In genomic region chr6:112972127-112972526, GRCm38 (mm10) we compare ENCODE assay signal across 10 mouse cellular contexts. TPM values are rescaled to one million over a fixed set of nuclear protein-coding genes. Genes with fewer than 3 reads are reported as not detected.
DNase-seq lines count a peak whose midpoint lies in the region; ATAC-seq lines count a peak whose summit lies in the region.
"Had no signal": no experiment of that assay in that cellular context is flagged by ENCODE, and none has a peak within 500 bp of the region (broad histone marks: within the 10 kb centered on the region; RNA-seq: fewer than 3 reads in every experiment).

No protein-coding gene starts in this region.

- no peaks in the 10 kb centered on the region for H3K27me3 ChIP-seq in forebrain, embryonic 11.5 days (ENCODE audit: control insufficient read depth, insufficient read depth, low read length)
- no peaks in the 10 kb centered on the region for H3K27me3 ChIP-seq in limb, embryonic 10.5 days (ENCODE audit: low read depth, poor library complexity, severe bottlenecking)
- no peaks in the 10 kb centered on the region for H3K27me3 ChIP-seq in midbrain, embryonic 13.5 days

- DNase-seq in embryo, embryonic 11 days, result peak; percentile 34
- DNase-seq in forebrain, embryonic 11.5 days (ENCODE audit: low spot score), result peak; percentile 61
- no peak for DNase-seq in limb, embryonic 10.5 days (ENCODE audit: low spot score)
- DNase-seq in Muller cell, postnatal 12 days (ENCODE audit: inconsistent ontology term), result no peak
- DNase-seq in urinary bladder, adult 18-20 months (ENCODE audit: low spot score in 2 of 2), result no peak
- DNase-seq: heart, postnatal 4 days; thymus, postnatal 25 days had no signal

- H3K9ac ChIP-seq in forebrain, embryonic 11.5 days (ENCODE audit: low read length), result peak overlapping the region; percentile 23
- peak overlapping the region; percentile 20; the same call in 1 of the 2 replicates for H3K9ac ChIP-seq in midbrain, embryonic 13.5 days (replicated peaks)

- H3K4me3 ChIP-seq in forebrain, embryonic 11.5 days (ENCODE audit: low read depth, low read length), result no peak overlapping the region
- no peak overlapping the region for H3K4me3 ChIP-seq in limb, embryonic 10.5 days
- H3K4me3 ChIP-seq in midbrain, embryonic 13.5 days (replicated peaks), result no peak overlapping the region

- peak; percentile 11 for ATAC-seq in forebrain, embryonic 11.5 days (replicated peaks; ENCODE audit: low FRiP score)
- ATAC-seq in midbrain, embryonic 13.5 days, result peak; percentile 14; the same call in 1 of the 2 replicates
- no peak for ATAC-seq in frontal cortex, adult (ENCODE audit: low TSS enrichment)
- ATAC-seq: activated CD4-positive, CD25-positive, alpha-beta regulatory T cell, adult 4 months had no signal

- peak overlapping the region; percentile 36 for H3K4me2 ChIP-seq in forebrain, embryonic 11.5 days (ENCODE audit: low read depth, low read length, severe bottlenecking)
- H3K4me2 ChIP-seq in midbrain, embryonic 13.5 days (replicated peaks), result peak overlapping the region; percentile 49

- 39% methylated on average over 10 of the region's 10 CpGs for WGBS in forebrain, embryonic 11.5 days
- whole genome bisulfite sequencing in limb, embryonic 10.5 days, result 59% methylated on average over 10 of the region's 10 CpGs
- 12% methylated on average over 10 of the region's 10 CpGs for WGBS in midbrain, embryonic 13.5 days

- peaks cover 41% of the 10 kb centered on the region for H3K4me1 ChIP-seq in forebrain, embryonic 11.5 days (replicated peaks; ENCODE audit: control insufficient read depth, insufficient read depth, low read length)
- peaks cover 41% of the 10 kb centered on the region for H3K4me1 ChIP-seq in limb, embryonic 10.5 days
- peaks cover 70% of the 10 kb centered on the region for H3K4me1 ChIP-seq in midbrain, embryonic 13.5 days (replicated peaks)

- H3K27ac ChIP-seq in forebrain, embryonic 11.5 days (ENCODE audit: low read depth, low read length), result peak overlapping the region; percentile 96
- H3K27ac ChIP-seq in limb, embryonic 10.5 days, result peak overlapping the region; percentile 80
- peak overlapping the region; percentile 93 for H3K27ac ChIP-seq in midbrain, embryonic 13.5 days

- no peaks in the 10 kb centered on the region for H3K36me3 ChIP-seq in forebrain, embryonic 11.5 days (ENCODE audit: control insufficient read depth, insufficient read depth, low read length)
- no peaks in the 10 kb centered on the region for H3K36me3 ChIP-seq in limb, embryonic 10.5 days
- no peaks in the 10 kb centered on the region for H3K36me3 ChIP-seq in midbrain, embryonic 13.5 days

- H3K9me3 ChIP-seq in forebrain, embryonic 11.5 days (ENCODE audit: control insufficient read depth, low read length), result no peaks in the 10 kb centered on the region
- H3K9me3 ChIP-seq in limb, embryonic 10.5 days (replicated peaks), result no peaks in the 10 kb centered on the region
- no peaks in the 10 kb centered on the region for H3K9me3 ChIP-seq in midbrain, embryonic 13.5 days

RNA-seq across cellular contexts. Expression of gene Srgap3, which starts 25.1 kb away (rescaled TPM):
- polyA plus RNA-seq in forebrain, embryonic 11.5 days (2014; fragmentation: Nextera tagmentation; extraction: Ambion mirVana), result 37.8 and 38.5 TPM in 2 replicates
- polyA plus RNA-seq in limb, embryonic 10.5 days (2016; fragmentation: Nextera tagmentation; extraction: Ambion mirVana), result 2.1 and 3.8 TPM in 2 replicates
- 49.8 and 53.5 TPM in 2 replicates for polyA plus RNA-seq in midbrain, embryonic 13.5 days (2015; fragmentation: Nextera tagmentation; extraction: Ambion mirVana)

Comparison
In these comparisons a context has a peak if more than half of its experiments do, and no peak if none do; other contexts are left out.
1. DNase-seq: peak in embryo, embryonic 11 days (single experiment) and forebrain, embryonic 11.5 days (single experiment); none in limb, embryonic 10.5 days (single experiment), Muller cell, postnatal 12 days (single experiment) and urinary bladder, adult 18-20 months (0 of 2).
2. Peak in every context shown above with its lines, with median percentiles within 50 percentile points of each other: H3K27ac ChIP-seq.